Mouse (Mus musculus) myocyte (in vitro differentiated cells): ENCODE data around the gene Gpc6.

ENCODE experiments used
- CEBPB ChIP-seq: IDR thresholded peaks from 2 replicates; pipeline ENCODE4 v1.6.1; 2011; ENCODE audit warnings: mild to moderate bottlenecking, moderate library complexity; ENCODE audit not compliant: poor library complexity, insufficient read depth, severe bottlenecking
- E2F4 ChIP-seq: IDR thresholded peaks from one replicate; pipeline ENCODE4 v1.6.1; 2011; ENCODE audit warnings: mild to moderate bottlenecking, control low read depth, moderate library complexity; ENCODE audit not compliant: insufficient read depth
- MAX ChIP-seq: IDR thresholded peaks from one replicate; pipeline ENCODE4 v1.6.1; 2011; ENCODE audit warnings: low read depth, mild to moderate bottlenecking, control low read depth
- MYOD1 ChIP-seq, 3 experiments: IDR thresholded peaks; one replicate each; pipeline ENCODE4 v1.6.1; 2011; ENCODE audit warnings: control low read depth in 2 of 3, low read depth in 2 of 3, mild to moderate bottlenecking in 2 of 3, moderate library complexity in 1 of 3; ENCODE audit not compliant: insufficient read length in 2 of 3, control insufficient read depth in 1 of 3
- MYOG ChIP-seq, 3 experiments: IDR thresholded peaks; one replicate each; pipeline ENCODE4 v1.6.1; 2011; ENCODE audit warnings: control low read depth in 2 of 3, low read depth in 2 of 3, mild to moderate bottlenecking in 2 of 3; ENCODE audit not compliant: insufficient read length in 2 of 3, control insufficient read depth in 1 of 3, insufficient read depth in 1 of 3
- POLR2A ChIP-seq: IDR thresholded peaks from one replicate; pipeline ENCODE4 v1.6.1; 2011; ENCODE audit warnings: low read depth, mild to moderate bottlenecking, control low read depth, moderate library complexity; ENCODE audit not compliant: insufficient read length
- POLR2AphosphoS2 ChIP-seq: IDR thresholded peaks from one replicate; pipeline ENCODE4 v1.6.1; 2011; ENCODE audit warnings: low read depth, control low read depth; ENCODE audit not compliant: insufficient read length
- REST ChIP-seq: IDR thresholded peaks from one replicate; pipeline ENCODE4 v1.6.1; 2011; ENCODE audit warnings: mild to moderate bottlenecking, control low read depth, moderate library complexity; ENCODE audit not compliant: insufficient read depth, insufficient read length
- TCF12 ChIP-seq: IDR thresholded peaks from one replicate; pipeline ENCODE4 v1.6.1; 2011; ENCODE audit warnings: mild to moderate bottlenecking, control low read depth; ENCODE audit not compliant: poor library complexity, insufficient read depth, severe bottlenecking
- TCF3 ChIP-seq: IDR thresholded peaks from one replicate; pipeline ENCODE4 v1.6.1; 2011; ENCODE audit warnings: low read depth, control low read depth; ENCODE audit not compliant: insufficient read length
- USF1 ChIP-seq: IDR thresholded peaks from one replicate; pipeline ENCODE4 v1.6.1; 2011; ENCODE audit warnings: low read depth, mild to moderate bottlenecking, control low read depth, moderate library complexity

DNA sequence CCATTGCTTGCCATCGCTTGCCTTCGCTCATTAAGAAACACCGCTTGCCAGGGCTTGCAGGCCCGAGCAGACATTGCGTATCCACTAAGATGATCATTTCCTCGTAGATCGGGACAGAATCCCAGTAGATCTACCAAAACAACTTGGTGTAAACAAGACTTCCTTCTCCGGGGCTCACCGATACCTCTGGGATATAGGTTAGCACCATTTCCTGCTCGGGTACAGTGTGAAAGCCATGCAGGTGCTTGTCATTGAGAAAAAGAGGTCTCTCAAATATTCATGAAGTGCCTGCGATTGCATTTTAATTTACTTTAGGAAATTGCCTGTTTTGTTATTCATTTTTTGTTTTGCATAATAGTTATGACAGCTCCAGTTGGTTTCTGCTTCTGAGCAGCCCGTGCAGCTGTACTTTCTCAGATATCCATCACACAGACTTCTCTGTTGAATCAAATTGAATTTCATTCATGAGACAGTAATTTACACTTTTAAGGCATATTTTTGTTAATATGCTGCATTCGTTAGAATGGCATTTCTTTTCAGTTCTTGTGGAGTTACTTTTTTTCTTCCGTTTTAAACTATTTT lies 230.9 kb downstream of the Gpc6 start:
- TF ChIP-seq CEBPB = no peak
- TF ChIP-seq MAX = no peak
- TF ChIP-seq POLR2AphosphoS2 = no peak
- no peak for TF ChIP-seq POLR2A
- no peak for TF ChIP-seq TCF12
- no peak for TF ChIP-seq USF1
- TF ChIP-seq MYOG (IDR thresholded peaks at IDR 0.05; ENCODE audit: control insufficient read depth in 1 of 3, insufficient read depth in 1 of 3, insufficient read length in 2 of 3, low read depth in 2 of 3) = no peak
- no peak for TF ChIP-seq REST
- no peak for TF ChIP-seq E2F4
- TF ChIP-seq MYOD1 (IDR thresholded peaks at IDR 0.05; ENCODE audit: control insufficient read depth in 1 of 3, insufficient read length in 2 of 3, low read depth in 2 of 3) = no peak
- no peak for TF ChIP-seq TCF3
